Mouse (Mus musculus) A20 (cell line): ENCODE measurements around the gene Trappc11.

Experiments used
- DNase-seq: peaks from one replicate; pipeline ENCODE4 v3.0.0-alpha.2; 2011; ENCODE audit warnings: low read depth, low spot score

Trappc11 gene

GRCm38 (mm10) chr8:47533344-47534125 is at the start of gene Trappc11, which contains the start of gene Rwdd4a:
TSS of gene Trappc11 (minus strand) at chr8:47533470.
TSS of gene Rwdd4a (plus strand) at chr8:47533664.
- peak; percentile 96 for DNase-seq

- DNase-seq: no peak
Measured at GRCm38 (mm10) chr8:47581454-47581853, 48.2 kb upstream of the Trappc11 start.

- no peak for DNase-seq
Measured at GRCm38 (mm10) chr8:47573482-47573881, 40.2 kb upstream of the Trappc11 start.

GRCm38 (mm10) chr8:47570161-47570560 is 36.9 kb upstream of the Trappc11 start:
- no peak for DNase-seq

- DNase-seq: no peak
Measured at GRCm38 (mm10) chr8:47568098-47568497, 34.8 kb upstream of the Trappc11 start.

- no peak for DNase-seq
Measured at GRCm38 (mm10) chr8:47566551-47566950, 33.3 kb upstream of the Trappc11 start.

- no peak for DNase-seq
Measured at GRCm38 (mm10) chr8:47560801-47561200, 27.5 kb upstream of the Trappc11 start.

GRCm38 (mm10) chr8:47558274-47558673 is 25.0 kb upstream of the Trappc11 start:
- DNase-seq: no peak

GRCm38 (mm10) chr8:47556446-47556845 is 23.2 kb upstream of the Trappc11 start:
- DNase-seq: no peak

- DNase-seq: peak; percentile 44
Measured at GRCm38 (mm10) chr8:47553613-47554012, 20.3 kb upstream of the Trappc11 start.

GRCm38 (mm10) chr8:47547102-47547501 is 13.8 kb upstream of the Trappc11 start:
- DNase-seq: no peak

GRCm38 (mm10) chr8:47544094-47544493 is 10.8 kb upstream of the Trappc11 start:
- no peak for DNase-seq

- no peak for DNase-seq
Measured at GRCm38 (mm10) chr8:47542746-47543145, 9.5 kb upstream of the Trappc11 start.

GRCm38 (mm10) chr8:47538323-47538722 is 5.1 kb upstream of the Trappc11 start:
- DNase-seq: no peak

GRCm38 (mm10) chr8:47528094-47528493 is 5.2 kb downstream of the Trappc11 start:
- no peak for DNase-seq

GRCm38 (mm10) chr8:47513601-47514000 is 19.7 kb downstream of the Trappc11 start:
- no peak for DNase-seq

GRCm38 (mm10) chr8:47510930-47511329 is 22.3 kb downstream of the Trappc11 start:
- no peak for DNase-seq

- no peak for DNase-seq
Measured at GRCm38 (mm10) chr8:47505431-47505830, 27.8 kb downstream of the Trappc11 start.

- DNase-seq: no peak
Measured at GRCm38 (mm10) chr8:47502546-47502945, 30.7 kb downstream of the Trappc11 start.

- no peak for DNase-seq
Measured at GRCm38 (mm10) chr8:47501994-47502393, 31.3 kb downstream of the Trappc11 start.

- no peak for DNase-seq
Measured at GRCm38 (mm10) chr8:47495428-47495827, 37.8 kb downstream of the Trappc11 start.

GRCm38 (mm10) chr8:47494602-47495153 is 38.6 kb downstream of the Trappc11 start:
- no peak for DNase-seq

- no peak for DNase-seq
Measured at GRCm38 (mm10) chr8:47493106-47493505, 40.2 kb downstream of the Trappc11 start.
